Comparison of ENCODE assay signal across 8 mouse cellular contexts in genomic region chr3:142394796-142395508, GRCm38 (mm10). TPM values are rescaled to one million over a fixed set of nuclear protein-coding genes. Genes with fewer than 3 reads are reported as not detected.
A peak's percentile ranks its signal among the peaks of the same experiment; 100 is the strongest.
DNase-seq lines count a peak whose midpoint lies in the region; ATAC-seq and TF ChIP-seq lines count a peak whose summit lies in the region.

No protein-coding gene starts in this region.

- no peak for TF ChIP-seq CTCF in brain, embryonic 14.5 days (IDR thresholded peaks at IDR 0.05; ENCODE audit: borderline replicate concordance, extremely low read depth, insufficient read depth, insufficient read length)

- peaks cover 17% of the 10 kb centered on the region for H3K4me1 ChIP-seq in forebrain, embryonic 15.5 days

- ATAC-seq in forebrain, embryonic 15.5 days (replicated peaks), result peak; percentile 88

- H3K9ac ChIP-seq in forebrain, embryonic 15.5 days (replicated peaks), result peak overlapping the region; percentile 55

- H3K27ac ChIP-seq in forebrain, embryonic 15.5 days (replicated peaks), result 0 out of 2 replicates have a peak overlapping the region, but pooled peaks have one; percentile 15

- no peaks in the 10 kb centered on the region for H3K9me3 ChIP-seq in forebrain, embryonic 15.5 days

- TF ChIP-seq POLR2A in brain, embryonic 14.5 days (IDR thresholded peaks at IDR 0.05; ENCODE audit: borderline replicate concordance, extremely low read depth, insufficient read depth, insufficient read length, poor library complexity, severe bottlenecking), result no peak

- DNase-seq in ES-CJ7 (ENCODE audit: low read depth, low spot score), result peak; percentile 67
- DNase-seq in brain, embryonic 14.5 days (ENCODE audit: low read depth), result peak; percentile 47
- DNase-seq in heart, postnatal 4 days, result peak; percentile 85
- DNase-seq in layer of hippocampus, postnatal 14 days (ENCODE audit: low spot score in 2 of 2), result peak; percentile 10 to 14
- peak; percentile 91 for DNase-seq in lung, postnatal 25 days (ENCODE audit: low spot score)
- DNase-seq in retina, embryonic 14.5 days (ENCODE audit: low spot score), result peak; percentile 50
- peak; percentile 43 for DNase-seq in thymus, postnatal 4 days

- peak overlapping the region; percentile 62 for H3K4me2 ChIP-seq in forebrain, embryonic 15.5 days (replicated peaks)

- H3K27me3 ChIP-seq in forebrain, embryonic 15.5 days, result no peaks in the 10 kb centered on the region

- no peaks in the 10 kb centered on the region for H3K36me3 ChIP-seq in forebrain, embryonic 15.5 days

- under 1% methylated on average over 64 of the region's 64 CpGs for WGBS in forebrain, embryonic 15.5 days

- peak overlapping the region; percentile 91 for H3K4me3 ChIP-seq in forebrain, embryonic 15.5 days

RNA-seq across cellular contexts. Expression of gene Pdlim5, which starts 0.5 kb away (rescaled TPM):
- polyA plus RNA-seq in brain, embryonic 14.5 days (2012; rRNA removed), result 12.4 and 14.3 TPM in 2 replicates
- polyA plus RNA-seq in forebrain, embryonic 15.5 days (2015; fragmentation: Nextera tagmentation; extraction: Ambion mirVana), result 9.8 and 10.8 TPM in 2 replicates
- 100 to 1,000 TPM; 480 to 524 TPM for total RNA-seq in heart, postnatal 4 days (2021)
- 10 to 100 TPM; 25.2 to 28.7 TPM for total RNA-seq in layer of hippocampus, postnatal 14 days (2021)

Comparison
In these comparisons a context has a peak if more than half of its experiments do, and no peak if none do; other contexts are left out.
1. Peak in every context shown above with its lines: DNase-seq, ATAC-seq, H3K4me3 ChIP-seq and H3K27ac ChIP-seq.
2. DNase-seq: peak in every context shown above with its lines; median percentile 91 in lung, postnatal 25 days; 85 in heart, postnatal 4 days; 67 in ES-CJ7; 50 in retina, embryonic 14.5 days; 47 in brain, embryonic 14.5 days; 43 in thymus, postnatal 4 days; 12 in layer of hippocampus, postnatal 14 days.
3. RNA of gene Pdlim5, which starts 0.5 kb away (total RNA-seq): 480 to 524 TPM in heart, postnatal 4 days; 25.2 to 28.7 TPM in layer of hippocampus, postnatal 14 days; every median in the first group is over 10 times any median in the second.